Mouse (Mus musculus): ENCODE results near the gene Rasgrp4. TPM values are rescaled to one million over a fixed set of nuclear protein-coding genes. Genes with fewer than 3 reads are reported as not detected.

Gene Rasgrp4
- polyA plus RNA-seq, 1 experiment, result 156 TPM

GRCm38 (mm10) chr7:29154018-29154720, 19.5 kb downstream of the Rasgrp4 start:
- no peaks in the 10 kb centered on the region for H3K4me1 ChIP-seq (ENCODE audit: control insufficient read depth, insufficient read depth, low read length)
- 90% methylated on average over 14 of the region's 14 CpGs for WGBS
- TF ChIP-seq POLR2A (IDR thresholded peaks at IDR 0.05; ENCODE audit: borderline replicate concordance, control insufficient read depth, low read depth, low read length) (no peak), CTCF (IDR thresholded peaks at IDR 0.05; ENCODE audit: control insufficient read depth, insufficient read depth, low read length) (0 out of 2 replicates have a peak, but pooled peaks have one; percentile 5)
- H3K4me3 ChIP-seq (replicated peaks; ENCODE audit: control insufficient read depth, low read depth, low read length), result no peak overlapping the region
- no peak overlapping the region for H3K27ac ChIP-seq (ENCODE audit: control insufficient read depth, insufficient read depth, low read depth, low read length, poor library complexity)

DNA sequence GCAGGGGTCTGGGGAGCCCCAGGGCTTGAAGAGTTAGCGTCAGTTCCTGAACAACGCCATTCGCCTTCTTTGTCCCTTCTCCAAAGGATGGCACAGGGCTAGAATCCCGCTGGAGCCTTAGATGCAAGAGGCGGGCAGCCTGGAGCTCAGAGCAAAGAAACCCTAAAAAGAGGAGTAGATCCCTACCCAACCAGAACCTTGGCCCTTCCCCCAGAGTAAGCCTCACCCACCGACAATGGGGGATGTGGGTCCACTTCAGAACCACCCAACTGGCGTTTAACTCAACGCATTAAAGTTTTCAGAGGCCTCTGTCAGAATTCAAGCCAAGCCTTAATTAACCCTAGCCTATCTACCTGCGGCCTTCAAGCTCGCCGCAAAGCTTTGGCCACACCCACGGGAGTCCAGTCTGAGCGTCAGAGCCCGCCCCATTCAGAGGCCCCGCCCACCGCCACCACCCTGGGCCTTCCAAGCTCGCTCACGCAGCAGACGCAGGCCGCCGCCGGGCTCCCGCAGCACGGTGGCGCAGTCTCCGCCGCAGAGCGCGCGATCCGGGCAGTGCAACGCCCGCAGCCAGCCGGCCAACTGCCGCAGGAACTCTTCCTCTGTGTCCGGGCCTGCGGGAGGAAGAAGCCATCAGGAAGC, 20.7 kb downstream of the Rasgrp4 start:
- TF ChIP-seq CTCF (IDR thresholded peaks at IDR 0.05; ENCODE audit: control insufficient read depth, insufficient read depth, low read length), result no peak
- TF ChIP-seq POLR2A (IDR thresholded peaks at IDR 0.05; ENCODE audit: borderline replicate concordance, control insufficient read depth, low read depth, low read length), result peak; percentile 70; the same call in 1 of the 2 replicates
- peak overlapping the region; percentile 76 for H3K27ac ChIP-seq (ENCODE audit: control insufficient read depth, insufficient read depth, low read depth, low read length, poor library complexity)
- WGBS, result 10% methylated on average over 37 of the region's 37 CpGs

GRCm38 (mm10) chr7:29155838-29156782, 21.5 kb downstream of the Rasgrp4 start, which contains the start of gene Fam98c:
Fam98c (minus strand) TSS chr7:29156234.
- TF ChIP-seq CTCF (IDR thresholded peaks at IDR 0.05; ENCODE audit: control insufficient read depth, insufficient read depth, low read length) (peak; percentile 1; the same call in 1 of the 2 replicates), POLR2A (IDR thresholded peaks at IDR 0.05; ENCODE audit: borderline replicate concordance, control insufficient read depth, low read depth, low read length) (peak; percentile 38; the same call in 1 of the 2 replicates)
- peak within 1 kb of the TSS; percentile 87 for H3K4me3 ChIP-seq (replicated peaks; ENCODE audit: control insufficient read depth, low read depth, low read length)
- H3K27ac ChIP-seq (ENCODE audit: control insufficient read depth, insufficient read depth, low read depth, low read length, poor library complexity), result peak within 1 kb of the TSS; percentile 76
- no peaks in the 10 kb centered on the region for H3K4me1 ChIP-seq (ENCODE audit: control insufficient read depth, insufficient read depth, low read length)
- WGBS, result 2% methylated on average over 66 of the region's 68 CpGs

More for the DNA sequence above, 20.7 kb downstream of the Rasgrp4 start:
- Histone ChIP-seq H3K4me1 (ENCODE audit: control insufficient read depth, insufficient read depth, low read length) (no peaks in the 10 kb centered on the region), H3K4me3 (replicated peaks; ENCODE audit: control insufficient read depth, low read depth, low read length) (peak overlapping the region; percentile 87)

DNA sequence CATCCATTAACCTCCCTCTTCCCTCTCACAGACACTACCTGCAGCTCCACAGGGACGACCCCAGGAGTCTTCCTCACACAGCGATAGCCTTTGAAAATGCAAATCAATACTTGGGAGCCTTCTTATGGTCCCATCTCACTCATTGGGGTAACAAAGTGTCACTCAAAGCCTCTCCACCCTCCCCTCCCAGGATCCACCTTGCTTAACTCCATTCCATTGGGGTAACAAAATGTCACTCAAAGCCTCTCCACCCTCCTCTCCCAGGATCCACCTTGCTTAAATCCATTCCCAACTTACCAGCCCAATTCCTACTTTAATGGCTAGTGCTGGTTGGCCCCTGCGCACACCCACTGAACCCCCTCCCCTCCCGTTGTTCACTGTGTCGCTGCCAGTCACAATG, 23.6 kb downstream of the Rasgrp4 start:
- Histone ChIP-seq H3K27ac (ENCODE audit: control insufficient read depth, insufficient read depth, low read depth, low read length, poor library complexity) (no peak overlapping the region), H3K4me1 (ENCODE audit: control insufficient read depth, insufficient read depth, low read length) (no peaks in the 10 kb centered on the region), H3K4me3 (replicated peaks; ENCODE audit: control insufficient read depth, low read depth, low read length) (no peak overlapping the region)
- TF ChIP-seq CTCF (IDR thresholded peaks at IDR 0.05; ENCODE audit: control insufficient read depth, insufficient read depth, low read length) (no peak), POLR2A (IDR thresholded peaks at IDR 0.05; ENCODE audit: borderline replicate concordance, control insufficient read depth, low read depth, low read length) (no peak)
- WGBS, result 31% methylated on average over 5 of the region's 5 CpGs

GRCm38 (mm10) chr7:29162294-29162693, 27.6 kb downstream of the Rasgrp4 start:
- no peak overlapping the region for H3K4me3 ChIP-seq (replicated peaks; ENCODE audit: control insufficient read depth, low read depth, low read length)
- no peaks in the 10 kb centered on the region for H3K4me1 ChIP-seq (ENCODE audit: control insufficient read depth, insufficient read depth, low read length)
- no peak overlapping the region for H3K27ac ChIP-seq (ENCODE audit: control insufficient read depth, insufficient read depth, low read depth, low read length, poor library complexity)
- TF ChIP-seq POLR2A (IDR thresholded peaks at IDR 0.05; ENCODE audit: borderline replicate concordance, control insufficient read depth, low read depth, low read length) (no peak), CTCF (IDR thresholded peaks at IDR 0.05; ENCODE audit: control insufficient read depth, insufficient read depth, low read length) (no peak)
- WGBS, result 75% methylated on average over 5 of the region's 5 CpGs

DNA sequence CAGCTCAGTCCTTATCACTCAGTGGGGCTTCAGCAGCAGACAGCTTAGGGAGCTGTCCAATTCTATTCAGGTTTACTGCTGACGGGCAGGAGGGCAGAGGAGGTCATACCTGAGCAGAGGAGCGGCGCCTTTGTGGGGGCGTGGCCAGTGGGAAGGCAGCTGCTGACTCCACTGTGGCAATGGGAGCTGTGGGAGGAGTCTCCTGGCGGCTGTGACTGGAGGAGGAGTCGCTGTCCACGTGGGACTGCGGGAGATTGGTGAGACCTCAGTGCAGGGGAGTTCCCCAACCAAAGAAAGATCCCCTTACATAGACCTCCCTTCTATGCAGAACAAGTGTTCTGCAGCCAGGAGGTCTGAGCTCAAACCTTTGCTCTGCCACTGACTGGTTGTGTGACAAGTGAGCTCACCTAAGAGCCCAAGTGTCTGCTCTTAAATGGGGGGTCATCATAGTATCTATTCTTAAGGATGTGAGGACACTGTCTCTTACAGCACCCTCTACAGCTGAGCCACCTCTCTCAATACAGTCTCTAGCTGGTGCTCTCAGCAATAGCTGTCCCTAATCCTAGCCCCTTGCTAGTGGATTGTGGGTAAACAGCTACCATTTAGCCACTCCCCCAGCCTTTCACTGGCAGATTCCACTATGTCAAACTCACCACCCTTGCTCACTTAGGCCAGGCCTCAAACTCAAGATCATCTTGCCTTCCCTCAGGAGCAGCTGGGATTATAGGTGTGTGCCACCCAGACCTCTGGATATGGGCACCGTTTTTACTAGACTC, 28.3 kb downstream of the Rasgrp4 start:
- TF ChIP-seq POLR2A (IDR thresholded peaks at IDR 0.05; ENCODE audit: borderline replicate concordance, control insufficient read depth, low read depth, low read length) (no peak), CTCF (IDR thresholded peaks at IDR 0.05; ENCODE audit: control insufficient read depth, insufficient read depth, low read length) (no peak)
- Histone ChIP-seq H3K4me1 (ENCODE audit: control insufficient read depth, insufficient read depth, low read length) (no peaks in the 10 kb centered on the region), H3K4me3 (replicated peaks; ENCODE audit: control insufficient read depth, low read depth, low read length) (no peak overlapping the region), H3K27ac (ENCODE audit: control insufficient read depth, insufficient read depth, low read depth, low read length, poor library complexity) (no peak overlapping the region)
- WGBS, result 34% methylated on average over 9 of the region's 9 CpGs

GRCm38 (mm10) chr7:29167656-29168055, 33.0 kb downstream of the Rasgrp4 start:
- no peak overlapping the region for H3K27ac ChIP-seq (ENCODE audit: control insufficient read depth, insufficient read depth, low read depth, low read length, poor library complexity)
- no peaks in the 10 kb centered on the region for H3K4me1 ChIP-seq (ENCODE audit: control insufficient read depth, insufficient read depth, low read length)
- no peak overlapping the region for H3K4me3 ChIP-seq (replicated peaks; ENCODE audit: control insufficient read depth, low read depth, low read length)
- TF ChIP-seq POLR2A (IDR thresholded peaks at IDR 0.05; ENCODE audit: borderline replicate concordance, control insufficient read depth, low read depth, low read length), result no peak
- TF ChIP-seq CTCF (IDR thresholded peaks at IDR 0.05; ENCODE audit: control insufficient read depth, insufficient read depth, low read length), result no peak
- 91% methylated on average over 19 of the region's 19 CpGs for WGBS

Data from bone marrow, adult 2 months (tissue).